Mouse (Mus musculus): ENCODE data around the gene Cadm1.

GRCm38 (mm10) chr9:47839692-47840025 lies 309.7 kb downstream of the Cadm1 start:
- TF ChIP-seq CTCF (IDR thresholded peaks at IDR 0.05; ENCODE audit: low read depth) = no peak
- TF ChIP-seq EP300 (IDR thresholded peaks at IDR 0.05; ENCODE audit: low read depth) = no peak
